Mouse (Mus musculus) small intestine, adult 2 months (tissue): ENCODE measurements around the gene Fanci.

Experiments
- CTCF ChIP-seq: fragments of 200-500 bp; IDR thresholded peaks from 2 replicates; pipeline ENCODE4 v1.5.1; 2012; ENCODE audit warnings: low read depth, mild to moderate bottlenecking, control low read depth, inconsistent platforms, low read length, moderate library complexity, mixed read lengths; ENCODE audit not compliant: insufficient replicate concordance, insufficient read length; ENCODE audit errors: extremely low read depth
- POLR2A ChIP-seq: fragments of 200-500 bp; IDR thresholded peaks from 2 replicates; pipeline ENCODE4 v1.6.1; 2012; ENCODE audit warnings: low read depth, mild to moderate bottlenecking, control low read depth, inconsistent platforms, low read length, moderate library complexity

DNA sequence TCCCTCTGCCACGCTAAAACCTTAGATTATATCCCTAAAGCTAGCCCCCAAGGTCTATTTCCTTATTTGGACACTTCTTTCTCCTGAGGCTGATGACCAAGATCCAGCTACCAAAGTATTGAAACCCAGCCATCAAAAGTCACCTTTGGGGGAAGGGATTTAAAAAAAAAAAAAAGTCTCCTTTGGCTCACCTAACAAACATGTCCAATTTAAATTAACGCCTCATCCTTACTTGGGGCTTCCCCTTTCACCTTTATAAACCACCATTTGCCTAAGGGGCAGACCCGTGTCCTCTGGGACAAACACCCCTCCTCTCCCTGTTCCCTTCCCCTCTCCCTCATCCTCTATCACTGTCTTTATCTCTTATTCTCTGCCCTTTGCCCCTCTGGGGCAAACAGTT lies 79.0 kb downstream of the Fanci start:
- TF ChIP-seq POLR2A (no peak), CTCF (no peak)
